Mouse (Mus musculus) hindbrain, postnatal 0 days (tissue): ENCODE measurements around the gene Tnpo1. TPM values are rescaled to one million over a fixed set of nuclear protein-coding genes. Genes with fewer than 3 reads are reported as not detected.

Source experiments
- ATAC-seq: fragments of 200-750 bp; cut with Nextera tagmentation; 2 replicates; pipeline ENCODE4 v1.8.0; 2017; ENCODE audit warnings: mild to moderate bottlenecking, moderate TSS enrichment, moderate library complexity
- DNase-seq: peaks from one replicate; pipeline ENCODE4 v3.0.0-alpha.2; 2015; ENCODE audit warnings: low spot score
- H3K27ac ChIP-seq: fragments of 300-500 bp; sonication (generic); 2 replicates; pipeline ENCODE4 v1.5.1; 2014; ENCODE audit warnings: mild to moderate bottlenecking
- H3K27me3 ChIP-seq: fragments of 300-500 bp; sonication (generic); 2 replicates; pipeline ENCODE4 v1.6.1; 2014; ENCODE audit warnings: low read length, mixed read lengths; ENCODE audit not compliant: insufficient read depth
- H3K36me3 ChIP-seq: fragments of 300-500 bp; sonication (generic); 2 replicates; pipeline ENCODE4 v1.6.1; 2014; ENCODE audit warnings: low read length, mixed read lengths; ENCODE audit not compliant: insufficient read depth
- H3K4me1 ChIP-seq: fragments of 300-500 bp; sonication (generic); 2 replicates; pipeline ENCODE4 v1.6.1; 2014; ENCODE audit warnings: antibody characterized with exemption, low read length, mixed read lengths; ENCODE audit not compliant: insufficient read depth
- H3K4me2 ChIP-seq: fragments of 300-500 bp; sonication (generic); 2 replicates; pipeline ENCODE4 v1.6.1; 2014; ENCODE audit warnings: low read depth, mild to moderate bottlenecking, low read length, moderate library complexity, mixed read lengths
- H3K4me3 ChIP-seq: fragments of 300-500 bp; sonication (generic); 2 replicates; pipeline ENCODE4 v1.5.1; 2014; ENCODE audit warnings: low read length
- H3K9ac ChIP-seq: fragments of 300-500 bp; sonication (generic); replicated peaks from 2 replicates; pipeline ENCODE4 v1.6.1; 2014; ENCODE audit warnings: mild to moderate bottlenecking, low read length, moderate library complexity, mixed read lengths
- H3K9me3 ChIP-seq: fragments of 300-500 bp; sonication (generic); 2 replicates; pipeline ENCODE4 v1.6.1; 2016; ENCODE audit warnings: low read length, mixed read lengths
- CTCF ChIP-seq: IDR thresholded peaks from 2 replicates; pipeline ENCODE4 v1.5.1; 2016; ENCODE audit warnings: antibody characterized with exemption, control low read depth, low read depth
- WGBS: fragments of 180-500 bp; shearing (Covaris S2); extraction: QIAGEN DNeasy Blood & Tissue Kit; methylation state at CpG from one replicate; pipeline ENCODE4 v1.1.7; 2014; 5-methylcytosine and 5-hydroxymethylcytosine counted together
- polyA plus RNA-seq: library from polyadenylated mRNA; unstranded; fragments of >200 nt; fragmentation: Nextera tagmentation; extraction: Ambion mirVana; gene quantifications from 2 replicates; pipeline ENCODE4 v1.2.1, GENCODE M21; 2015
- total RNA-seq: library from RNA; depleted of rRNA; stranded (reverse); fragments of >200 nt; gene quantifications from 2 replicates; pipeline ENCODE4 v1.2.3, GENCODE M21; 2014

Gene Tnpo1
- total and polyA plus RNA-seq, 2 experiments from 2014 or later: 21.6 to 79.2 TPM

- Histone ChIP-seq H3K4me2 (no peak overlapping the region), H3K27me3 (no peaks in the 10 kb centered on the region), H3K27ac (no peak overlapping the region), H3K9me3 (no peaks in the 10 kb centered on the region), H3K4me1 (no peaks in the 10 kb centered on the region), H3K36me3 (no peaks in the 10 kb centered on the region), H3K4me3 (no peak overlapping the region), H3K9ac (no peak overlapping the region)
- 85% methylated on average over 7 of the region's 7 CpGs for WGBS
- no peak for TF ChIP-seq CTCF
- DNase-seq: no peak
- ATAC-seq: no peak
Measured at GRCm38 (mm10) chr13:98946434-98946833, 20.2 kb upstream of the Tnpo1 start.

DNA sequence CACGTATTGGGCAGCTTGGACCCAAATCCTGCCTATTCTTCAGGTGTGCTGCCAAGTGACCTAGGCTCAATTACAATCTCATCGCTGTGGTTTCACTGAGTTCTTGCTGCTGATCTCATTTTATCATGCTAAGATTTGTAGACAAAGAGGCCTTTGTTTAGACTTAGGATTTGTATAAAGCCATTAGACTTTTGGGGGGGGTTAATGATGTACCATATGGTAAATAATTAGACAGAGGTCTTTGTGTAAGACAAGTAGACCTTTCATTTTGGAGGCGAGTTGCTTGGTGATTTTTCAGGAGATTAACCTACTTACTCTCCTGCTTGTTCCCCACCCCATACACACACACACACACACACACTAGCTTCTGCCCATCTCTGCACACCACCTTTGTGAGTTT, 19.7 kb upstream of the Tnpo1 start:
- no peaks in the 10 kb centered on the region for H3K4me1 ChIP-seq
- DNase-seq (no peak), ATAC-seq (no peak)
- no peak overlapping the region for H3K4me3 ChIP-seq
- no peak for TF ChIP-seq CTCF
- no peaks in the 10 kb centered on the region for H3K36me3 ChIP-seq
- H3K9ac ChIP-seq: no peak overlapping the region
- 32% methylated on average over 3 of the region's 3 CpGs for WGBS
- H3K4me2 ChIP-seq: no peak overlapping the region
- H3K27me3 ChIP-seq: no peaks in the 10 kb centered on the region
- H3K9me3 ChIP-seq: no peaks in the 10 kb centered on the region
- H3K27ac ChIP-seq: no peak overlapping the region

GRCm38 (mm10) chr13:98945381-98945780, 19.2 kb upstream of the Tnpo1 start:
- Histone ChIP-seq H3K4me3 (no peak overlapping the region), H3K27ac (no peak overlapping the region), H3K4me1 (no peaks in the 10 kb centered on the region), H3K9me3 (no peaks in the 10 kb centered on the region), H3K9ac (no peak overlapping the region), H3K36me3 (no peaks in the 10 kb centered on the region), H3K27me3 (no peaks in the 10 kb centered on the region), H3K4me2 (no peak overlapping the region)
- 84% methylated on average over 4 of the region's 4 CpGs for WGBS
- no peak for ATAC-seq
- DNase-seq: no peak
- no peak for TF ChIP-seq CTCF

GRCm38 (mm10) chr13:98944620-98945081, 18.5 kb upstream of the Tnpo1 start:
- H3K4me2 ChIP-seq: no peak overlapping the region
- H3K27ac ChIP-seq: no peak overlapping the region
- H3K4me3 ChIP-seq: no peak overlapping the region
- no peak overlapping the region for H3K9ac ChIP-seq
- H3K36me3 ChIP-seq: no peaks in the 10 kb centered on the region
- H3K4me1 ChIP-seq: no peaks in the 10 kb centered on the region
- WGBS: 73% methylated on average over 7 of the region's 7 CpGs
- DNase-seq (no peak), ATAC-seq (no peak)
- TF ChIP-seq CTCF: no peak
- no peaks in the 10 kb centered on the region for H3K9me3 ChIP-seq
- no peaks in the 10 kb centered on the region for H3K27me3 ChIP-seq

DNA sequence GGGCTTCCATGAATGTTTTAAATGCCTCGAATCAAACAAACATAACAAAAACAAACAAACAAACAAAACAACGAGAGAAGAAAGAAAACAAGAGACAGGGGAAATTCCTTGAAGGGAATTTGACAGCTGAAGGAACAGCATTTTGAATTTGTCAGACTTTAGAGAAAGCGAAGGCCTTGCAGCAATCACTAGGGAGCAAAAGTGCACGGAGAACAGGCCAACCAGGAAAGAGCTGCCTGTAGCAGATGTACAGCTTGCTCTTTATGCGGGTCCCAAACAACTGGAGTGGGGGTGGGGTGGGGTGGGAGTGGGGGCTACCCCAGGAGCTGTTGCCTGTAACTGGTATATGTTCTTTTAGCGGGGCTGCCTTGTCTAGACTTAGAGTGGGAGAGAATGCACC, 16.2 kb upstream of the Tnpo1 start:
- Histone ChIP-seq H3K4me1 (no peaks in the 10 kb centered on the region), H3K9ac (no peak overlapping the region), H3K9me3 (no peaks in the 10 kb centered on the region), H3K4me2 (no peak overlapping the region), H3K27me3 (no peaks in the 10 kb centered on the region), H3K4me3 (no peak overlapping the region), H3K36me3 (no peaks in the 10 kb centered on the region), H3K27ac (no peak overlapping the region)
- no peak for TF ChIP-seq CTCF
- WGBS: 58% methylated on average over 6 of the region's 6 CpGs
- DNase-seq: no peak
- no peak for ATAC-seq

DNA sequence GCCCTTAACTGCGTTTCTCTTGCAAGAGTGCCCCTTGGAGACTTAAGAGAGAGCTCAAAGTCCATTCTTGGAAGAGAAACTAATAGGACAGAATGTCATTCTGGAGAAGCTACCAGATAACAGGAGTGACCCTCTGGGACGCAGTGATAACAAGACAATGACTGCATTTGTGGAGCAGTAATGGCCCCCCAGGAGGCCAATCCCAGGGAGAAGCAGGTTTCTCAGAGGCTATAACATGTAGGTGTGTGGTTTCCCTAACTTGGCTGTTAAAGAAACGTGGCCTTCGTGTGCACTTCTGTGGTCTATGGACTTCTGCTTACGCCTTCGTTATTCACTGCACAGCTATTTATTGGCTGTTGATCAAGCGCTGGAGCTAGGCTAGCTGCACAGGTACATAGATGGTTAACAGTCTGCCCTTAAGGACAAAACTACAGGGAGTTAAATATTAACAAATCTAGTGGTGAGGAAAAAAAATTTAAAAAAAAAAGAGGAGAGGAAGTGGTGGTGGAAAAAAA, 15.7 kb upstream of the Tnpo1 start:
- H3K27me3 ChIP-seq: no peaks in the 10 kb centered on the region
- no peaks in the 10 kb centered on the region for H3K4me1 ChIP-seq
- DNase-seq (no peak), ATAC-seq (no peak)
- H3K9me3 ChIP-seq: no peaks in the 10 kb centered on the region
- H3K27ac ChIP-seq: no peak overlapping the region
- no peak overlapping the region for H3K4me2 ChIP-seq
- WGBS: 84% methylated on average over 7 of the region's 7 CpGs
- TF ChIP-seq CTCF: no peak
- no peak overlapping the region for H3K4me3 ChIP-seq
- no peaks in the 10 kb centered on the region for H3K36me3 ChIP-seq
- H3K9ac ChIP-seq: no peak overlapping the region

DNA sequence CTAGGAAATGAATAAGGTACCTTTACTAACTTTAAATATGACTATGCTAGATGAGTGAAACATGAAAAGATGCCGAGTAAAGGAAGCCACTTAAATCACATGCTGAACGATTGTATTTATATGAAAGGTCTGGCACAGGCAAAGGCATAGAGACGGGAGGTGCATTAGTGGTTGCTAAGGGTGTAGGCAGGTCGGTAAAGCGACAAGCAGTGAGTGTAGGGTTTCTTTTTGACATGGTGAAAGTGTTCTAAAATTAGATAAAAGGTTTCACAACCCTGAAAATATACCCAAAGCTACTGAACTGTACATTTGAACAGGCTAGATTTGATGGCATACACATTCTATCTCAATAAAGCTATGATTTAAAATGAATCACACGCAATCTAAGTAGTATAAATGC, 10.9 kb upstream of the Tnpo1 start:
- 81% methylated on average over 6 of the region's 6 CpGs for WGBS
- TF ChIP-seq CTCF: no peak
- ATAC-seq: no peak

More for the DNA sequence above, 10.9 kb upstream of the Tnpo1 start:
- no peak overlapping the region for H3K4me3 ChIP-seq
- no peak overlapping the region for H3K4me2 ChIP-seq
- DNase-seq: no peak
- no peaks in the 10 kb centered on the region for H3K9me3 ChIP-seq
- H3K27me3 ChIP-seq: no peaks in the 10 kb centered on the region
- H3K36me3 ChIP-seq: no peaks in the 10 kb centered on the region
- no peak overlapping the region for H3K9ac ChIP-seq
- H3K27ac ChIP-seq: no peak overlapping the region
- H3K4me1 ChIP-seq: no peaks in the 10 kb centered on the region
